ENCODE assay signal across 27 mouse cellular contexts in the genomic region with DNA sequence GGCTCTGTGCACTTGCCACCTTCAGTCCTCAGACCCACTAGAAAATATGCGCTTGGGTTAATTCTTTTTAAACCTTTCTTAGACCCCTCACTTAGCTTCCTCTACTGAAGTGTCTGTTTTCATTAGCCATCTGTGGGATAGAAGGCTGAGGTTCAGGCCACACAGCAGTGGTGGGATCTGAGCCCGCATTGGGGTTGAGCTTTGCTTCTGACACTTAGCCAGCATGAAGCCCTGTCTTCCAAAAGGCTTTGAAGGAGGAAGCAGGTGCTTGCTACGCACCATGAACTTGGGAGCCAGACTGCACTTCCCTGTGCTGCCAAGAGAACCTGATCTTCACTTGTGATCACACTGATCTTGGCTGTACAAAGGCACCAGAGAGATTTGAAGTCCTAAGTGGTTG. TPM values are rescaled to one million over a fixed set of nuclear protein-coding genes. Genes with fewer than 3 reads are reported as not detected.
DNase-seq lines count a peak whose midpoint lies in the region; ATAC-seq and TF ChIP-seq lines count a peak whose summit lies in the region.
"Had no signal": no experiment of that assay in that cellular context is flagged by ENCODE, and none has a peak within 500 bp of the region (broad histone marks: within the 10 kb centered on the region; RNA-seq: fewer than 3 reads in every experiment).

No protein-coding gene starts in this region.

- no peaks in the 10 kb centered on the region for H3K9me3 ChIP-seq in hindbrain, postnatal 0 days (ENCODE audit: low read length)
- no peaks in the 10 kb centered on the region for H3K9me3 ChIP-seq in hindbrain, embryonic 12.5 days (replicated peaks)
- H3K9me3 ChIP-seq in lung, embryonic 15.5 days: no peaks in the 10 kb centered on the region
- H3K9me3 ChIP-seq: embryonic facial prominence, embryonic 13.5 days; embryonic facial prominence, embryonic 15.5 days; forebrain, embryonic 10.5 days; forebrain, embryonic 12.5 days had no signal

- H3K27me3 ChIP-seq in hindbrain, postnatal 0 days (ENCODE audit: insufficient read depth, low read length): no peaks in the 10 kb centered on the region
- H3K27me3 ChIP-seq in hindbrain, embryonic 12.5 days: no peaks in the 10 kb centered on the region
- no peaks in the 10 kb centered on the region for H3K27me3 ChIP-seq in lung, embryonic 15.5 days
- H3K27me3 ChIP-seq: embryonic facial prominence, embryonic 13.5 days; embryonic facial prominence, embryonic 15.5 days; forebrain, embryonic 12.5 days; Patski had no signal

- WGBS in hindbrain, postnatal 0 days: 71% methylated on average over 3 of the region's 3 CpGs
- WGBS in hindbrain, embryonic 12.5 days: 86% methylated on average over 3 of the region's 3 CpGs
- WGBS in lung, embryonic 15.5 days: 78% methylated on average over 3 of the region's 3 CpGs
- 83% methylated on average over 3 of the region's 3 CpGs for WGBS in lung, adult 2 months

- no peaks in the 10 kb centered on the region for H3K36me3 ChIP-seq in hindbrain, postnatal 0 days (ENCODE audit: insufficient read depth, low read length)
- no peaks in the 10 kb centered on the region for H3K36me3 ChIP-seq in hindbrain, embryonic 12.5 days
- H3K36me3 ChIP-seq in lung, embryonic 15.5 days: no peaks in the 10 kb centered on the region
- H3K36me3 ChIP-seq: embryonic facial prominence, embryonic 13.5 days; embryonic facial prominence, embryonic 15.5 days; forebrain, embryonic 10.5 days; forebrain, embryonic 12.5 days; G1E had no signal

- DNase-seq in cerebellum, postnatal 10 days: peak; percentile 87 to 93
- DNase-seq in cerebellum, adult 8-10 months: no peak
- DNase-seq in cerebellum, postnatal 25 days: peak; percentile 18 to 32
- peak; percentile 34 for DNase-seq in hindbrain, postnatal 0 days (ENCODE audit: low spot score)
- no peak for DNase-seq in lung, adult 2 months
- DNase-seq: adrenal gland, adult 8-10 months; adrenal gland, postnatal 14 days; adrenal gland, postnatal 36 days; B cell, adult 2 months; cerebellum, adult 11-12 months; embryo, embryonic 11 days had no signal

- H3K4me3 ChIP-seq in hindbrain, postnatal 0 days (ENCODE audit: low read length): no peak overlapping the region
- H3K4me3 ChIP-seq in hindbrain, embryonic 12.5 days: no peak overlapping the region
- H3K4me3 ChIP-seq in lung, embryonic 15.5 days: no peak overlapping the region
- H3K4me3 ChIP-seq in lung, adult 2 months (replicated peaks; ENCODE audit: extremely low read depth, low read depth, low read length): no peak overlapping the region
- H3K4me3 ChIP-seq: embryonic facial prominence, embryonic 13.5 days; embryonic facial prominence, embryonic 15.5 days; erythroblast, embryonic 14.5 days; forebrain, embryonic 10.5 days; forebrain, embryonic 12.5 days had no signal

- H3K4me1 ChIP-seq in hindbrain, postnatal 0 days (ENCODE audit: insufficient read depth, low read length): no peaks in the 10 kb centered on the region
- H3K4me1 ChIP-seq in hindbrain, embryonic 12.5 days: no peaks in the 10 kb centered on the region
- no peaks in the 10 kb centered on the region for H3K4me1 ChIP-seq in lung, embryonic 15.5 days
- H3K4me1 ChIP-seq in lung, adult 2 months (ENCODE audit: control insufficient read depth, insufficient read depth, low read length): no peaks in the 10 kb centered on the region
- H3K4me1 ChIP-seq: embryonic facial prominence, embryonic 13.5 days; embryonic facial prominence, embryonic 15.5 days; forebrain, embryonic 10.5 days; forebrain, embryonic 12.5 days had no signal

- H3K27ac ChIP-seq in hindbrain, postnatal 0 days: no peak overlapping the region
- H3K27ac ChIP-seq in hindbrain, embryonic 12.5 days: no peak overlapping the region
- H3K27ac ChIP-seq in lung, embryonic 15.5 days: 0 out of 2 replicates have a peak overlapping the region, but pooled peaks have one; percentile 26
- H3K27ac ChIP-seq: embryonic facial prominence, embryonic 13.5 days; embryonic facial prominence, embryonic 15.5 days; forebrain, embryonic 10.5 days; forebrain, embryonic 12.5 days had no signal

- H3K4me2 ChIP-seq in hindbrain, postnatal 0 days (ENCODE audit: low read depth, low read length): no peak overlapping the region
- H3K4me2 ChIP-seq in hindbrain, embryonic 12.5 days (replicated peaks): no peak overlapping the region
- H3K4me2 ChIP-seq in lung, embryonic 15.5 days: no peak overlapping the region
- H3K4me2 ChIP-seq: embryonic facial prominence, embryonic 13.5 days; embryonic facial prominence, embryonic 15.5 days; forebrain, embryonic 12.5 days had no signal

- no peak for ATAC-seq in cerebellum, adult (ENCODE audit: insufficient number of reproducible peaks, low FRiP score, low TSS enrichment)
- no peak for ATAC-seq in hindbrain, postnatal 0 days
- ATAC-seq in hindbrain, embryonic 12.5 days (ENCODE audit: low FRiP score): no peak
- no peak for ATAC-seq in lung, embryonic 15.5 days (ENCODE audit: borderline replicate concordance, extremely low read depth, low FRiP score, low TSS enrichment)
- ATAC-seq: activated CD4-positive, CD25-positive, alpha-beta regulatory T cell, adult 4 months; CD4-positive, CD25-positive, alpha-beta regulatory T cell, adult 4 months; forebrain, embryonic 14.5 days; forebrain, embryonic 16.5 days; Patski had no signal

- no peak overlapping the region for H3K9ac ChIP-seq in hindbrain, postnatal 0 days (replicated peaks; ENCODE audit: low read length)
- H3K9ac ChIP-seq in hindbrain, embryonic 12.5 days: no peak overlapping the region
- no peak overlapping the region for H3K9ac ChIP-seq in lung, embryonic 15.5 days
- H3K9ac ChIP-seq: embryonic facial prominence, embryonic 13.5 days; embryonic facial prominence, embryonic 15.5 days; forebrain, embryonic 12.5 days had no signal

- TF ChIP-seq POLR2A in lung, adult 2 months (IDR thresholded peaks at IDR 0.05; ENCODE audit: borderline replicate concordance, extremely low read depth, low read depth, low read length): no peak

- no peak for TF ChIP-seq CTCF in hindbrain, postnatal 0 days (IDR thresholded peaks at IDR 0.05; ENCODE audit: low read depth)
- no peak for TF ChIP-seq CTCF in lung, adult 2 months (IDR thresholded peaks at IDR 0.05; ENCODE audit: insufficient read depth, low read length)

RNA-seq across cellular contexts. Expression of gene Edn3, which starts 59.9 kb away (rescaled TPM):
- total RNA-seq in hindbrain, postnatal 0 days (2014; rRNA removed): 3.5 and 5.1 TPM in 2 replicates
- polyA plus RNA-seq in hindbrain, postnatal 0 days (2015; fragmentation: Nextera tagmentation; extraction: Ambion mirVana): 5.9 and 7.5 TPM in 2 replicates
- polyA plus RNA-seq in hindbrain, embryonic 12.5 days (2016; fragmentation: Nextera tagmentation; extraction: Ambion mirVana): 11.1 and 13.1 TPM in 2 replicates
- 34.3 and 38.4 TPM in 2 replicates for polyA plus RNA-seq in lung, embryonic 15.5 days (2015; fragmentation: Nextera tagmentation; extraction: Ambion mirVana)
- polyA plus RNA-seq in lung, adult 2 months (2012; rRNA removed): 7.8 and 10.4 TPM in 2 replicates
- total RNA-seq: CH12.LX; common myeloid progenitor, adult 5-6 weeks had no signal
- polyA plus RNA-seq: activated CD4-positive, CD25-positive, alpha-beta regulatory T cell, adult 4 months; CD4-positive, CD25-positive, alpha-beta regulatory T cell, adult 4 months; erythroblast, embryonic 14.5 days; G1E; Patski had no signal

Comparison
In these comparisons a context has a peak if more than half of its experiments do, and no peak if none do; other contexts are left out.
1. DNase-seq: peak in cerebellum, postnatal 10 days (2 of 2), cerebellum, postnatal 25 days (2 of 2) and hindbrain, postnatal 0 days (single experiment); none in cerebellum, adult 8-10 months (single experiment) and lung, adult 2 months (single experiment).